Mouse (Mus musculus) layer of hippocampus, adult 2 months (tissue): ENCODE results near the gene Htt. TPM values are rescaled to one million over a fixed set of nuclear protein-coding genes. Genes with fewer than 3 reads are reported as not detected.

ENCODE experiments used
- DNase-seq, 2 experiments: peaks; one replicate each; pipeline ENCODE4 v3.0.0; 2022; ENCODE audit warnings: low spot score in 2 of 2
- H3K27ac ChIP-seq: fragments of 200-600 bp; 2 replicates; pipeline ENCODE4 v1.8.1; 2022
- H3K4me3 ChIP-seq: fragments of 200-600 bp; 2 replicates; pipeline ENCODE4 v1.8.1; 2022; ENCODE audit warnings: mild to moderate bottlenecking
- CTCF ChIP-seq: fragments of 200-600 bp; conservative IDR thresholded peaks from 2 replicates; pipeline ENCODE4 v1.8.1; 2022; ENCODE audit warnings: antibody characterized with exemption, mild to moderate bottlenecking, moderate library complexity
- microRNA-seq, 2 experiments: library from miRNA; unstranded; fragments of <30 nt; microRNA quantifications; one replicate each; pipeline ENCODE4 v1.2.0; 2021
- total RNA-seq, 2 experiments: library from RNA; stranded (reverse); gene quantifications; 2 replicates each; pipeline ENCODE4 v1.2.3; 2021

The Htt gene
- total RNA-seq, 2 experiments from 2014 or later = 78.2 to 83.5 TPM

GRCm38 (mm10) chr5:34950486-34951160, 189.1 kb downstream of the Htt start:
- TF ChIP-seq CTCF = no peak
- no peak for DNase-seq
- H3K4me3 ChIP-seq = peak overlapping the region; percentile 20; the same call in 1 of the 2 replicates
- peak overlapping the region; percentile 90 for H3K27ac ChIP-seq

- Histone ChIP-seq H3K4me3 (no peak overlapping the region), H3K27ac (peak overlapping the region; percentile 90)
- TF ChIP-seq CTCF = no peak
- no peak for DNase-seq
These were observed 189.8 kb downstream of the Htt start for GRCm38 (mm10) chr5:34951161-34951834.

GRCm38 (mm10) chr5:34954508-34954907, 193.0 kb downstream of the Htt start:
- TF ChIP-seq CTCF = no peak
- no peak for DNase-seq
- Histone ChIP-seq H3K27ac (no peak overlapping the region; the same call in 1 of the 2 replicates), H3K4me3 (no peak overlapping the region)

GRCm38 (mm10) chr5:34955630-34956029, 194.1 kb downstream of the Htt start:
- Histone ChIP-seq H3K27ac (peak overlapping the region; percentile 36; the same call in 1 of the 2 replicates), H3K4me3 (no peak overlapping the region)
- no peak for DNase-seq
- no peak for TF ChIP-seq CTCF

- Histone ChIP-seq H3K27ac (peak overlapping the region; percentile 64), H3K4me3 (no peak overlapping the region)
- no peak for DNase-seq
- TF ChIP-seq CTCF = no peak
These were observed 194.6 kb downstream of the Htt start for GRCm38 (mm10) chr5:34956151-34956550.

GRCm38 (mm10) chr5:34957015-34957414, 195.5 kb downstream of the Htt start:
- peak; percentile 27 to 47 for DNase-seq
- peak overlapping the region; percentile 64 for H3K27ac ChIP-seq
- no peak for TF ChIP-seq CTCF
- no peak overlapping the region for H3K4me3 ChIP-seq

- H3K4me3 ChIP-seq = no peak overlapping the region
- no peak for DNase-seq
- H3K27ac ChIP-seq = no peak overlapping the region
- no peak for TF ChIP-seq CTCF
These were observed 198.5 kb downstream of the Htt start for GRCm38 (mm10) chr5:34960021-34960420.

Small RNA genes within 50 kb of the gene (microRNA-seq; reads per million reads assigned to microRNA genes)
- gene Mir467g = 0 reads per million in 2 experiments

Other genes with a start within 250 kb of the Htt start
- gene Tnip2, start 247.7 kb upstream of the Htt start, total RNA-seq = 10 to 100 TPM; 29.9 to 30.9 TPM
- 1 to 10 TPM; 3.3 to 6.6 TPM for gene Sh3bp2, start 235.9 kb upstream of the Htt start, total RNA-seq
- gene Add1, start 188.1 kb upstream of the Htt start, total RNA-seq = 100 to 1,000 TPM; 444 to 448 TPM
- 10 to 100 TPM; 38.3 to 48.1 TPM for gene Mfsd10, start 124.5 kb upstream of the Htt start, total RNA-seq
- 10 to 100 TPM; 16.0 to 16.9 TPM for gene Nop14, start 101.6 kb upstream of the Htt start, total RNA-seq
- 1 to 10 TPM; 4.5 to 6.3 TPM for gene Grk4, start 101.4 kb upstream of the Htt start, total RNA-seq
- 1 to 10 TPM; 6.1 to 7.0 TPM for gene Msantd1, start 146.3 kb downstream of the Htt start, total RNA-seq
- gene Rgs12, start 187.7 kb downstream of the Htt start, total RNA-seq = 10 to 100 TPM; 43.2 to 52.5 TPM